Mouse (Mus musculus) megakaryocyte, embryonic 14.5 days (primary cell): ENCODE data around the gene Gm9508.

Experiments used
- FLI1 ChIP-seq: IDR thresholded peaks from 2 replicates; pipeline ENCODE4 v1.6.1; 2012; ENCODE audit warnings: low read length, inconsistent platforms, mixed read lengths
- GATA1 ChIP-seq: IDR thresholded peaks from 3 replicates; pipeline ENCODE4 v1.6.1; 2012; ENCODE audit warnings: mixed read lengths, low read length, inconsistent platforms, borderline replicate concordance

DNA sequence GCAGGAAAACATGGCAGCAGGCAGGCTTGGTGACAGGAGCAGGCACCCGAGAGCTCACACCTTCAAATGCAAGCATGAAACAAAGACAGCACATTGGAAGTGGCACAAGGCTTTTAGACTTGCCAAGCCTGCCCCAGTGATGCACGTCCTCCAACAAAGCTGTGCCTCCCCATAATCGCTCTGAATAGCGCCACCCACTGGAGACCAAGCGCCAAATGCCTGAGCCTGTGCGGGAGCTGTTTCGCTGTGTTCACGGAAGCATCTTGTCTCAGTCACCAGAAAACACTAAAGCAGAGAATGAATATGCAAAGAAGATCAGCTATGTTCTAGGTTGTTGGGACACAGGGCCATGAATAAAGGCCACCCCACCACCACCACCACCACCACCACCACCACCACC is 27.8 kb upstream of the Gm9508 start:
- TF ChIP-seq FLI1 (no peak), GATA1 (no peak)
